Mouse (Mus musculus) forebrain, postnatal 0 days (tissue): Measurements from ENCODE around the gene Evi5. TPM values are rescaled to one million over a fixed set of nuclear protein-coding genes. Genes with fewer than 3 reads are reported as not detected.

Source experiments
- ATAC-seq: fragments of 200-750 bp; cut with Nextera tagmentation; 2 replicates; pipeline ENCODE4 v1.8.0; 2017; ENCODE audit warnings: mild to moderate bottlenecking, moderate library complexity
- DNase-seq: peaks from one replicate; pipeline ENCODE4 v3.0.0-alpha.2; 2015
- H3K27ac ChIP-seq: fragments of 300-500 bp; sonication (generic); 2 replicates; pipeline ENCODE4 v1.5.1; 2014; ENCODE audit warnings: low read depth, mild to moderate bottlenecking, antibody characterized with exemption, low read length, moderate library complexity, mixed read lengths
- H3K27me3 ChIP-seq: fragments of 300-500 bp; sonication (generic); 2 replicates; pipeline ENCODE4 v1.6.1; 2014; ENCODE audit warnings: mild to moderate bottlenecking, low read length, mixed read lengths; ENCODE audit not compliant: insufficient read depth
- H3K36me3 ChIP-seq: fragments of 300-500 bp; sonication (generic); 2 replicates; pipeline ENCODE4 v1.6.1; 2014; ENCODE audit warnings: mild to moderate bottlenecking, moderate library complexity; ENCODE audit not compliant: insufficient read depth
- H3K4me1 ChIP-seq: fragments of 300-500 bp; sonication (generic); 2 replicates; pipeline ENCODE4 v1.6.1; 2014; ENCODE audit warnings: antibody characterized with exemption; ENCODE audit not compliant: insufficient read depth
- H3K4me2 ChIP-seq: fragments of 300-500 bp; sonication (generic); 2 replicates; pipeline ENCODE4 v1.6.1; 2014; ENCODE audit warnings: low read depth, mild to moderate bottlenecking, moderate library complexity
- H3K4me3 ChIP-seq: fragments of 300-500 bp; sonication (generic); 2 replicates; pipeline ENCODE4 v1.5.1; 2014; ENCODE audit warnings: low read depth, low read length, mixed read lengths
- H3K9ac ChIP-seq: fragments of 300-500 bp; sonication (generic); 2 replicates; pipeline ENCODE4 v1.6.1; 2014; ENCODE audit warnings: mild to moderate bottlenecking
- H3K9me3 ChIP-seq: fragments of 300-500 bp; sonication (generic); 2 replicates; pipeline ENCODE4 v1.6.1; 2016; ENCODE audit warnings: low read length
- CTCF ChIP-seq: sonication (generic); IDR thresholded peaks from 2 replicates; pipeline ENCODE4 v1.5.1; 2016; ENCODE audit warnings: antibody characterized with exemption, control low read depth, low read depth
- WGBS: fragments of 180-500 bp; shearing (Covaris S2); extraction: QIAGEN DNeasy Blood & Tissue Kit; methylation state at CpG from one replicate; pipeline ENCODE4 v1.1.7; 2014; 5-methylcytosine and 5-hydroxymethylcytosine counted together
- polyA plus RNA-seq: library from polyadenylated mRNA; unstranded; fragments of >200 nt; fragmentation: Nextera tagmentation; extraction: Ambion mirVana; gene quantifications from 2 replicates; pipeline ENCODE4 v1.2.1, GENCODE M21; 2015
- total RNA-seq: library from RNA; depleted of rRNA; stranded (reverse); fragments of >200 nt; gene quantifications from 2 replicates; pipeline ENCODE4 v1.2.3, GENCODE M21; 2014

Gene Evi5
- total and polyA plus RNA-seq, 2 experiments from 2014 or later: 59.6 to 66.9 TPM

GRCm38 (mm10) chr5:107719209-107719608 lies 155.7 kb downstream of the Evi5 start:
- WGBS: 20% methylated on average over 3 of the region's 3 CpGs
- Histone ChIP-seq H3K36me3 (no peaks in the 10 kb centered on the region), H3K9ac (no peak overlapping the region), H3K27ac (no peak overlapping the region), H3K9me3 (no peaks in the 10 kb centered on the region), H3K27me3 (peaks cover 68% of the 10 kb centered on the region), H3K4me2 (no peak overlapping the region), H3K4me1 (0 out of 2 replicates have a peak, but pooled peaks cover 8% of the 10 kb centered on the region), H3K4me3 (no peak overlapping the region)
- ATAC-seq: no peak
- no peak for DNase-seq
- no peak for TF ChIP-seq CTCF

DNA sequence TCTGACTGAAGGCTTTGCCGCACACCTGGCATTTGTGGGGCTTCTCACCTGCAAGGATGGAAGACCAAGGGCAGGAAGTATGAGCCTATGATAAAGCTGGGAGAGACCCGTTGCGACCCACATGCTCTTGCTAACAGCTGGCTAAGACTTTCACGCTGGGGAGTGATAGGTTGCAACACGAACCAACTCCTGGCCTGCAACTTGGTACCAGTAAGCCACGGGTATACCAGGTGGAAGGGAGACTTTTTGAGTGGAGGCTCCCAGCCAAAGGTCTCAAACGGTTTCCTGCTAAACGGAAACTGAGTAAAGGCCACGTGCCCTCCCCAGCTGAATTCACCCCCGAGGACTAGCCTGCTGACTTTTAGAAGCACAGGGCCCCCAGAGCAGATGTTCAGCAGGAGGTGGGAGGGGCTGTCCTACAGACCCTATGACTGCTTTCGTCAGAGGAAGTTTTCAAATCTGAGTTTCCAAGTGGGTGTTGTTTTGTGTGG lies 157.0 kb downstream of the Evi5 start:
- no peak overlapping the region for H3K27ac ChIP-seq
- 16% methylated on average over 11 of the region's 11 CpGs for WGBS
- 0 out of 2 replicates have a peak, but pooled peaks cover 8% of the 10 kb centered on the region for H3K4me1 ChIP-seq
- H3K9me3 ChIP-seq: no peaks in the 10 kb centered on the region
- no peak overlapping the region for H3K9ac ChIP-seq
- no peak overlapping the region for H3K4me2 ChIP-seq
- TF ChIP-seq CTCF: no peak
- H3K27me3 ChIP-seq: peaks cover 63% of the 10 kb centered on the region
- ATAC-seq (no peak), DNase-seq (no peak)
- no peak overlapping the region for H3K4me3 ChIP-seq
- no peaks in the 10 kb centered on the region for H3K36me3 ChIP-seq

DNA sequence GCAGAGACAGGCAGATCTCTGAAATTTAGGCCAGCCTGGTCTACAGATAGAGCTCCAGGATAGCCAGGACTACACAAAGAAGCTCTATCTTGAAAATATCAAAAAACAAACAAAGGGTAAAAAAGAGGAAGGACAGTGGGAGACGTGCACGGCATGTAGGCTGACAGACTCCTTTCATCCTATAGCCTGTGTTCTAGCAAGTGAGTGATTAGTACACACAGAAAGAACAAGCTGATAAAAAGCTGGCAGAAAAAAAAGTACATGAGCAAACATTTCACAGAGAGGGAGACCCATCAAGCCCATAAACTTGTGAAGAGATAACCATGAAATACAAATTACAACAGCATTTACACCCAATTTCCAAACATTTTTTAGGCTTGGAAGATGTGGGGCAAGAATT lies 163.2 kb downstream of the Evi5 start:
- 71% methylated on average over 2 of the region's 2 CpGs for WGBS
- Histone ChIP-seq H3K4me1 (no peaks in the 10 kb centered on the region), H3K36me3 (no peaks in the 10 kb centered on the region), H3K27ac (no peak overlapping the region), H3K4me2 (no peak overlapping the region), H3K27me3 (peaks cover 9% of the 10 kb centered on the region), H3K4me3 (no peak overlapping the region), H3K9ac (no peak overlapping the region), H3K9me3 (no peaks in the 10 kb centered on the region)
- ATAC-seq: no peak
- TF ChIP-seq CTCF: no peak
- no peak for DNase-seq

DNA sequence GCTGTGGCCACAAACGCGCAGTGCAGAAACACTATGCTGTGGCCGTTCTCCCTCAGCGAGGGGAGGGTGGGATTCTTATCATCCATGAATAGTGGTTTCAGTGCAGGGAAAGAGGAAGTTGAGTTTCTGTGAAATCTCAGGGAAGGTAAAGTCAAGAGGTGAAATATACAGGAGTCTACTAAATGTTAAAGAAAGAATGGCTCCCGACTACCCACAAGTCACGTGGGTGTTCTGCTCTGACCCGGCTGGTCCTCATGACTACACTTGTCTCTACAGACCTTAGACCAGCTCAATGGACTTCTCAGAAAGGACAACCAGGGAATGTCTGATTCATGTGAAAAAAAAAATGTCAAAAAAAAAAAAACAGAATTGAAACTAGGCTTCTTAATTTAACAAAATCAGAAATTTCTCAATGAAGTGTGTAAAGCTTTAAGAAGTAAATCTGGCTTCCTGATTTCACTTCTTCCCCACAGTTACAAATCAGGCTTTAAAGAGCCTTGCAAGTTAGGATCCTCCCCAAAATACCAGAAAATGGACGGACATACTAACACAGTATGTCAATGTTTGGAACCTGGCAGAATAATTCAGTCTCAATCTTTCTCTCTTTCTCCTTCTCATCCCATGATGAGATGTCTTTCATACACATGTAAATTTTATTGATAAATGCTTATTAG lies 166.6 kb downstream of the Evi5 start:
- Histone ChIP-seq H3K4me2 (no peak overlapping the region), H3K27ac (no peak overlapping the region), H3K27me3 (0 out of 2 replicates have a peak, but pooled peaks cover 3% of the 10 kb centered on the region), H3K36me3 (no peaks in the 10 kb centered on the region), H3K9ac (no peak overlapping the region), H3K4me3 (no peak overlapping the region), H3K9me3 (no peaks in the 10 kb centered on the region), H3K4me1 (no peaks in the 10 kb centered on the region)
- DNase-seq (no peak), ATAC-seq (no peak)
- TF ChIP-seq CTCF: no peak
- 93% methylated on average over 8 of the region's 8 CpGs for WGBS

DNA sequence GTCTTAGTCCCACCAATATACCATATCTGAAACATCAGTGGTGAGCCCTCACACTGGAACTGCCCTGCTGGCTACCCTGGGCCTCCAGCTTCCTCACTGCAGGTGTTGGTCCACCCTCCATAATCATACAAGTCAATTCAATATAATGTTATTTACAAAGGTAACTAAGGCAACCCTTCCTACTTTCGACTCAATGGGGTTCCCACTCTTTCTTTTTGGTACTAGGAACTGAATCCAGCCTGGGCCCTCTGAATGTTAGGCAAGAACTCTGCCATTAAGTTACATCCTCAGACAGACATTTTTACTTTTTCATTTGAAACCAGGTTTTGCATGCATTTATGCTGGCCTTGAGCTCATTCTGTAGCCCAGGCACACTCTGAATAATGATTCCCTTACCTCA lies 168.6 kb downstream of the Evi5 start:
- ATAC-seq (no peak), DNase-seq (no peak)
- no peak overlapping the region for H3K4me3 ChIP-seq
- no peak for TF ChIP-seq CTCF
- H3K4me2 ChIP-seq: no peak overlapping the region
- H3K27ac ChIP-seq: no peak overlapping the region
- no peaks in the 10 kb centered on the region for H3K4me1 ChIP-seq
- H3K27me3 ChIP-seq: no peaks in the 10 kb centered on the region
- no peaks in the 10 kb centered on the region for H3K36me3 ChIP-seq
- 86% methylated on average over 1 of the region's 1 CpGs for WGBS
- H3K9me3 ChIP-seq: no peaks in the 10 kb centered on the region
- H3K9ac ChIP-seq: no peak overlapping the region

DNA sequence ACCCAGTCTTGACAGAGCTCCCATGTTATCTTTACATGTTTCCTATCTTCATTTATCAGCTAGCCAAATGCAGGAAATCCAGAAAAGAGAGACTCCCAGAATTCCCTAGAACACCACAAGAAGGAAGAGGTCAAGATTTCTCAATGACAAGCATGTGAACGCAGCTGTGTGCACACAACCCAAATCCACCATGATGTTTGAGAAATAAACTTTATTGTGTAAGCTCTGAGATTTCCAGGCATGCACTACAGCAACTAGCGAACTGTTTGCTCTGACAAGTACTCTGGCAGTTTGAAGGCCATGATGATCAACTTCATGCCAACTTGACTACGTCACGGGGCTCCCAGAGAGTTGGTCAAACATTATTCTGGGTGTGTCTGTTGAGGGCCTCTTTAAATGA lies 169.2 kb downstream of the Evi5 start:
- no peak overlapping the region for H3K9ac ChIP-seq
- ATAC-seq (no peak), DNase-seq (no peak)
- no peak overlapping the region for H3K27ac ChIP-seq
- whole genome bisulfite sequencing: 90% methylated on average over 4 of the region's 4 CpGs
- H3K27me3 ChIP-seq: no peaks in the 10 kb centered on the region
- no peak overlapping the region for H3K4me3 ChIP-seq
- H3K4me2 ChIP-seq: no peak overlapping the region
- H3K9me3 ChIP-seq: no peaks in the 10 kb centered on the region
- no peak for TF ChIP-seq CTCF
- H3K4me1 ChIP-seq: no peaks in the 10 kb centered on the region
- H3K36me3 ChIP-seq: no peaks in the 10 kb centered on the region

GRCm38 (mm10) chr5:107703207-107703763 lies 171.6 kb downstream of the Evi5 start:
- Histone ChIP-seq H3K27me3 (no peaks in the 10 kb centered on the region), H3K36me3 (no peaks in the 10 kb centered on the region), H3K4me1 (no peaks in the 10 kb centered on the region), H3K4me2 (no peak overlapping the region), H3K9me3 (no peaks in the 10 kb centered on the region), H3K27ac (no peak overlapping the region), H3K9ac (no peak overlapping the region), H3K4me3 (no peak overlapping the region)
- WGBS: 92% methylated on average over 6 of the region's 6 CpGs
- TF ChIP-seq CTCF: no peak
- no peak for ATAC-seq
- no peak for DNase-seq
